ENCODE assay signal across 17 mouse cellular contexts in genomic region chr1:149388706-149389105, GRCm38 (mm10).
DNase-seq lines count a peak whose midpoint lies in the region; ATAC-seq lines count a peak whose summit lies in the region.
"Had no signal": no experiment of that assay in that cellular context is flagged by ENCODE, and none has a peak within 500 bp of the region (broad histone marks: within the 10 kb centered on the region; RNA-seq: fewer than 3 reads in every experiment).

No protein-coding gene starts in this region.

- no peaks in the 10 kb centered on the region for H3K36me3 ChIP-seq in heart, embryonic 11.5 days (ENCODE audit: control insufficient read depth, insufficient read depth, low read length)
- H3K36me3 ChIP-seq: embryonic facial prominence, embryonic 12.5 days; forebrain, embryonic 10.5 days; G1E; neural tube, embryonic 15.5 days had no signal

- no peak for ATAC-seq in heart, embryonic 11.5 days (replicated peaks; ENCODE audit: insufficient number of reproducible peaks, low FRiP score, low TSS enrichment)
- ATAC-seq in cerebellum, adult (ENCODE audit: insufficient number of reproducible peaks, low FRiP score, low TSS enrichment): peak; percentile 99
- ATAC-seq in frontal cortex, adult (ENCODE audit: low TSS enrichment): no peak

- H3K27ac ChIP-seq in heart, embryonic 11.5 days (ENCODE audit: low read depth, low read length): no peak overlapping the region
- H3K27ac ChIP-seq: embryonic facial prominence, embryonic 12.5 days; forebrain, embryonic 10.5 days; hindbrain, embryonic 14.5 days; neural tube, embryonic 15.5 days had no signal

- H3K9ac ChIP-seq in heart, embryonic 11.5 days (ENCODE audit: low read depth, low read length): no peak overlapping the region
- H3K9ac ChIP-seq: embryonic facial prominence, embryonic 12.5 days; hindbrain, embryonic 14.5 days; neural tube, embryonic 15.5 days had no signal

- no peaks in the 10 kb centered on the region for H3K27me3 ChIP-seq in heart, embryonic 11.5 days (ENCODE audit: control insufficient read depth, insufficient read depth, low read length)
- H3K27me3 ChIP-seq: embryonic facial prominence, embryonic 12.5 days; neural tube, embryonic 15.5 days had no signal

- peak; percentile 54 for DNase-seq in heart, adult 8-10 months (ENCODE audit: low spot score)
- peak; percentile 65 for DNase-seq in cerebellum, adult 8-10 months
- DNase-seq in gastrocnemius, postnatal 25 days: peak; percentile 62
- DNase-seq in spleen, postnatal 4 days (ENCODE audit: low spot score in 2 of 2): no peak
- DNase-seq in urinary bladder, adult 2 months (ENCODE audit: low spot score): no peak
- DNase-seq: kidney, adult 8-10 months; lung, adult 2 months; right cerebral cortex, adult 18-20 months; thymus, adult 2 months had no signal

- H3K4me1 ChIP-seq in heart, embryonic 11.5 days (ENCODE audit: control insufficient read depth, insufficient read depth, low read length): no peaks in the 10 kb centered on the region
- H3K4me1 ChIP-seq: embryonic facial prominence, embryonic 12.5 days; forebrain, embryonic 10.5 days; neural tube, embryonic 15.5 days had no signal

- 63% methylated on average over 3 of the region's 3 CpGs for WGBS in heart, embryonic 11.5 days (ENCODE audit: insufficient replicate concordance)

- no peak overlapping the region for H3K4me2 ChIP-seq in heart, embryonic 11.5 days
- H3K4me2 ChIP-seq: embryonic facial prominence, embryonic 12.5 days; hindbrain, embryonic 14.5 days; neural tube, embryonic 15.5 days had no signal

- H3K4me3 ChIP-seq in heart, embryonic 11.5 days (ENCODE audit: low read depth, low read length): no peak overlapping the region
- H3K4me3 ChIP-seq: embryonic facial prominence, embryonic 12.5 days; forebrain, embryonic 10.5 days; neural tube, embryonic 15.5 days had no signal

- no peaks in the 10 kb centered on the region for H3K9me3 ChIP-seq in heart, embryonic 11.5 days (replicated peaks; ENCODE audit: control insufficient read depth, low read length)
- H3K9me3 ChIP-seq: embryonic facial prominence, embryonic 12.5 days; forebrain, embryonic 10.5 days; neural tube, embryonic 15.5 days had no signal

Comparison
In these comparisons a context has a peak if more than half of its experiments do, and no peak if none do; other contexts are left out.
1. DNase-seq: peak in heart, adult 8-10 months (single experiment), cerebellum, adult 8-10 months (single experiment) and gastrocnemius, postnatal 25 days (single experiment); none in spleen, postnatal 4 days (0 of 2) and urinary bladder, adult 2 months (single experiment).